Mouse (Mus musculus): Measurements from ENCODE around the gene Rngtt. TPM values are rescaled to one million over a fixed set of nuclear protein-coding genes. Genes with fewer than 3 reads are reported as not detected.

The Rngtt gene
- polyA plus RNA-seq, 1 experiment = 16.0 TPM

- no peaks in the 10 kb centered on the region for H3K4me1 ChIP-seq (ENCODE audit: control insufficient read depth, insufficient read depth, low read length)
- 79% methylated on average over 3 of the region's 3 CpGs for WGBS
- H3K4me3 ChIP-seq (replicated peaks; ENCODE audit: control insufficient read depth, low read depth, low read length) = no peak overlapping the region
- no peak overlapping the region for H3K27ac ChIP-seq (ENCODE audit: control insufficient read depth, insufficient read depth, low read depth, low read length, poor library complexity)
- TF ChIP-seq CTCF (IDR thresholded peaks at IDR 0.05; ENCODE audit: control insufficient read depth, insufficient read depth, low read length) (no peak), POLR2A (IDR thresholded peaks at IDR 0.05; ENCODE audit: borderline replicate concordance, control insufficient read depth, low read depth, low read length) (no peak)
These were observed 213.7 kb downstream of the Rngtt start for GRCm38 (mm10) chr4:33523774-33524173.

GRCm38 (mm10) chr4:33524481-33525141 lies 214.5 kb downstream of the Rngtt start:
- H3K4me3 ChIP-seq (replicated peaks; ENCODE audit: control insufficient read depth, low read depth, low read length) = no peak overlapping the region
- no peak overlapping the region for H3K27ac ChIP-seq (ENCODE audit: control insufficient read depth, insufficient read depth, low read depth, low read length, poor library complexity)
- no peaks in the 10 kb centered on the region for H3K4me1 ChIP-seq (ENCODE audit: control insufficient read depth, insufficient read depth, low read length)
- TF ChIP-seq CTCF (IDR thresholded peaks at IDR 0.05; ENCODE audit: control insufficient read depth, insufficient read depth, low read length) (no peak), POLR2A (IDR thresholded peaks at IDR 0.05; ENCODE audit: borderline replicate concordance, control insufficient read depth, low read depth, low read length) (no peak)
- WGBS = 75% methylated on average over 10 of the region's 10 CpGs

GRCm38 (mm10) chr4:33525272-33525671 lies 215.2 kb downstream of the Rngtt start:
- 88% methylated on average over 4 of the region's 4 CpGs for WGBS
- H3K4me1 ChIP-seq (ENCODE audit: control insufficient read depth, insufficient read depth, low read length) = no peaks in the 10 kb centered on the region
- TF ChIP-seq POLR2A (IDR thresholded peaks at IDR 0.05; ENCODE audit: borderline replicate concordance, control insufficient read depth, low read depth, low read length) (no peak), CTCF (IDR thresholded peaks at IDR 0.05; ENCODE audit: control insufficient read depth, insufficient read depth, low read length) (no peak)
- H3K27ac ChIP-seq (ENCODE audit: control insufficient read depth, insufficient read depth, low read depth, low read length, poor library complexity) = no peak overlapping the region
- no peak overlapping the region for H3K4me3 ChIP-seq (replicated peaks; ENCODE audit: control insufficient read depth, low read depth, low read length)

GRCm38 (mm10) chr4:33526092-33526491 lies 216.0 kb downstream of the Rngtt start:
- no peaks in the 10 kb centered on the region for H3K4me1 ChIP-seq (ENCODE audit: control insufficient read depth, insufficient read depth, low read length)
- H3K4me3 ChIP-seq (replicated peaks; ENCODE audit: control insufficient read depth, low read depth, low read length) = no peak overlapping the region
- TF ChIP-seq CTCF (IDR thresholded peaks at IDR 0.05; ENCODE audit: control insufficient read depth, insufficient read depth, low read length) = no peak
- no peak for TF ChIP-seq POLR2A (IDR thresholded peaks at IDR 0.05; ENCODE audit: borderline replicate concordance, control insufficient read depth, low read depth, low read length)
- WGBS = 76% methylated on average over 7 of the region's 7 CpGs
- no peak overlapping the region for H3K27ac ChIP-seq (ENCODE audit: control insufficient read depth, insufficient read depth, low read depth, low read length, poor library complexity)

- H3K4me3 ChIP-seq (replicated peaks; ENCODE audit: control insufficient read depth, low read depth, low read length) = no peak overlapping the region
- H3K27ac ChIP-seq (ENCODE audit: control insufficient read depth, insufficient read depth, low read depth, low read length, poor library complexity) = no peak overlapping the region
- no peaks in the 10 kb centered on the region for H3K4me1 ChIP-seq (ENCODE audit: control insufficient read depth, insufficient read depth, low read length)
- TF ChIP-seq CTCF (IDR thresholded peaks at IDR 0.05; ENCODE audit: control insufficient read depth, insufficient read depth, low read length) = no peak
- TF ChIP-seq POLR2A (IDR thresholded peaks at IDR 0.05; ENCODE audit: borderline replicate concordance, control insufficient read depth, low read depth, low read length) = no peak
- WGBS = 82% methylated on average over 9 of the region's 9 CpGs
These were observed 216.6 kb downstream of the Rngtt start for GRCm38 (mm10) chr4:33526675-33527074.

GRCm38 (mm10) chr4:33532596-33532995 lies 222.5 kb downstream of the Rngtt start:
- no peak overlapping the region for H3K27ac ChIP-seq (ENCODE audit: control insufficient read depth, insufficient read depth, low read depth, low read length, poor library complexity)
- H3K4me1 ChIP-seq (ENCODE audit: control insufficient read depth, insufficient read depth, low read length) = no peaks in the 10 kb centered on the region
- no peak for TF ChIP-seq POLR2A (IDR thresholded peaks at IDR 0.05; ENCODE audit: borderline replicate concordance, control insufficient read depth, low read depth, low read length)
- TF ChIP-seq CTCF (IDR thresholded peaks at IDR 0.05; ENCODE audit: control insufficient read depth, insufficient read depth, low read length) = no peak
- no peak overlapping the region for H3K4me3 ChIP-seq (replicated peaks; ENCODE audit: control insufficient read depth, low read depth, low read length)
- WGBS = 83% methylated on average over 8 of the region's 8 CpGs

- WGBS = 77% methylated on average over 13 of the region's 13 CpGs
These were observed 234.9 kb downstream of the Rngtt start for GRCm38 (mm10) chr4:33544755-33545576.

GRCm38 (mm10) chr4:33545577-33545879 lies 235.4 kb downstream of the Rngtt start:
- no peak for TF ChIP-seq CTCF (IDR thresholded peaks at IDR 0.05; ENCODE audit: control insufficient read depth, insufficient read depth, low read length)
- TF ChIP-seq POLR2A (IDR thresholded peaks at IDR 0.05; ENCODE audit: borderline replicate concordance, control insufficient read depth, low read depth, low read length) = no peak
- H3K4me1 ChIP-seq (ENCODE audit: control insufficient read depth, insufficient read depth, low read length) = no peaks in the 10 kb centered on the region
- no peak overlapping the region for H3K4me3 ChIP-seq (replicated peaks; ENCODE audit: control insufficient read depth, low read depth, low read length)
- 89% methylated on average over 6 of the region's 6 CpGs for WGBS
- no peak overlapping the region for H3K27ac ChIP-seq (ENCODE audit: control insufficient read depth, insufficient read depth, low read depth, low read length, poor library complexity)

More at GRCm38 (mm10) chr4:33544755-33545576, 234.9 kb downstream of the Rngtt start:
- H3K27ac ChIP-seq (ENCODE audit: control insufficient read depth, insufficient read depth, low read depth, low read length, poor library complexity) = no peak overlapping the region
- no peak overlapping the region for H3K4me3 ChIP-seq (replicated peaks; ENCODE audit: control insufficient read depth, low read depth, low read length)
- no peak for TF ChIP-seq POLR2A (IDR thresholded peaks at IDR 0.05; ENCODE audit: borderline replicate concordance, control insufficient read depth, low read depth, low read length)
- TF ChIP-seq CTCF (IDR thresholded peaks at IDR 0.05; ENCODE audit: control insufficient read depth, insufficient read depth, low read length) = no peak
- H3K4me1 ChIP-seq (ENCODE audit: control insufficient read depth, insufficient read depth, low read length) = no peaks in the 10 kb centered on the region
